Mouse (Mus musculus) lung, postnatal 0 days (tissue): ENCODE data around the gene Fam161a. TPM values are rescaled to one million over a fixed set of nuclear protein-coding genes. Genes with fewer than 3 reads are reported as not detected.

Experiments used
- ATAC-seq: fragments of 200-750 bp; cut with Nextera tagmentation; 2 replicates; pipeline ENCODE4 v1.8.0; 2017; ENCODE audit warnings: moderate library complexity
- DNase-seq: peaks from one replicate; pipeline ENCODE4 v3.0.0-alpha.2; 2016; ENCODE audit warnings: low spot score
- H3K27ac ChIP-seq: fragments of 300-500 bp; sonication (generic); 2 replicates; pipeline ENCODE4 v1.5.1; 2014; ENCODE audit warnings: antibody characterized with exemption, mild to moderate bottlenecking, low read length, mixed read lengths
- H3K27me3 ChIP-seq: fragments of 300-500 bp; sonication (generic); replicated peaks from 2 replicates; pipeline ENCODE4 v1.6.1; 2014; ENCODE audit warnings: low read length, mixed read lengths; ENCODE audit not compliant: insufficient read depth
- H3K36me3 ChIP-seq: fragments of 300-500 bp; sonication (generic); 2 replicates; pipeline ENCODE4 v1.6.1; 2014; ENCODE audit warnings: low read length, mixed read lengths; ENCODE audit not compliant: insufficient read depth
- H3K4me1 ChIP-seq: fragments of 300-500 bp; sonication (generic); 2 replicates; pipeline ENCODE4 v1.6.1; 2014; ENCODE audit warnings: antibody characterized with exemption, low read depth, low read length, mixed read lengths; ENCODE audit not compliant: insufficient read depth
- H3K4me2 ChIP-seq: fragments of 300-500 bp; sonication (generic); replicated peaks from 2 replicates; pipeline ENCODE4 v1.6.1; 2014; ENCODE audit warnings: low read depth, mild to moderate bottlenecking, low read length, moderate library complexity, mixed read lengths
- H3K4me3 ChIP-seq: fragments of 300-500 bp; sonication (generic); 2 replicates; pipeline ENCODE4 v1.5.1; 2014; ENCODE audit warnings: low read depth, low read length
- H3K9ac ChIP-seq: fragments of 300-500 bp; sonication (generic); replicated peaks from 2 replicates; pipeline ENCODE4 v1.6.1; 2014; ENCODE audit warnings: low read depth, mild to moderate bottlenecking
- H3K9me3 ChIP-seq: fragments of 300-500 bp; sonication (generic); 2 replicates; pipeline ENCODE4 v1.6.1; 2016; ENCODE audit warnings: low read length, mixed read lengths
- CTCF ChIP-seq: IDR thresholded peaks from 2 replicates; pipeline ENCODE4 v1.5.1; 2016; ENCODE audit warnings: antibody characterized with exemption, mild to moderate bottlenecking
- EP300 ChIP-seq: IDR thresholded peaks from 2 replicates; pipeline ENCODE4 v1.6.1; 2016; ENCODE audit warnings: antibody characterized with exemption, mild to moderate bottlenecking, control low read depth
- WGBS: fragments of 180-500 bp; shearing (Covaris S2); extraction: QIAGEN DNeasy Blood & Tissue Kit; methylation state at CpG from one replicate; pipeline ENCODE4 v1.1.7; 2014; 5-methylcytosine and 5-hydroxymethylcytosine counted together
- polyA plus RNA-seq: library from polyadenylated mRNA; unstranded; fragments of >200 nt; fragmentation: Nextera tagmentation; extraction: Ambion mirVana; gene quantifications from 2 replicates; pipeline ENCODE4 v1.2.1, GENCODE M21; 2015

The Fam161a gene
- polyA plus RNA-seq, 1 experiment from 2014 or later, result 21.2 TPM

- DNase-seq (no peak), ATAC-seq (no peak)
- Histone ChIP-seq H3K4me1 (peaks cover 4% of the 10 kb centered on the region), H3K36me3 (no peaks in the 10 kb centered on the region), H3K9ac (no peak overlapping the region), H3K4me3 (no peak overlapping the region), H3K4me2 (no peak overlapping the region), H3K27ac (no peak overlapping the region), H3K9me3 (no peaks in the 10 kb centered on the region), H3K27me3 (no peaks in the 10 kb centered on the region)
- WGBS, result 77% methylated on average over 1 of the region's 1 CpGs
- TF ChIP-seq EP300 (no peak), CTCF (no peak)
These were observed 28.1 kb upstream of the Fam161a start for GRCm38 (mm10) chr11:22979221-22979620.

- H3K9me3 ChIP-seq, result no peaks in the 10 kb centered on the region
- no peaks in the 10 kb centered on the region for H3K36me3 ChIP-seq
- H3K27me3 ChIP-seq, result no peaks in the 10 kb centered on the region
- H3K4me2 ChIP-seq, result peak overlapping the region; percentile 68
- TF ChIP-seq CTCF (no peak), EP300 (no peak)
- no peak for ATAC-seq
- DNase-seq, result no peak
- H3K9ac ChIP-seq, result peak overlapping the region; percentile 68
- peak overlapping the region; percentile 92; the same call in 1 of the 2 replicates for H3K27ac ChIP-seq
- peak overlapping the region; percentile 70; the same call in 1 of the 2 replicates for H3K4me3 ChIP-seq
- WGBS, result 45% methylated on average over 4 of the region's 4 CpGs
- H3K4me1 ChIP-seq, result peaks cover 4% of the 10 kb centered on the region
These were observed 26.3 kb upstream of the Fam161a start for GRCm38 (mm10) chr11:22981041-22981440.

- TF ChIP-seq EP300, result no peak
- no peak for TF ChIP-seq CTCF
- Histone ChIP-seq H3K4me1 (peaks cover 4% of the 10 kb centered on the region), H3K9ac (peak overlapping the region; percentile 68), H3K27me3 (no peaks in the 10 kb centered on the region), H3K4me2 (peak overlapping the region; percentile 68), H3K9me3 (no peaks in the 10 kb centered on the region), H3K27ac (peak overlapping the region; percentile 92), H3K36me3 (no peaks in the 10 kb centered on the region), H3K4me3 (peak overlapping the region; percentile 70)
- WGBS, result under 1% methylated on average over 12 of the region's 12 CpGs
- DNase-seq, result no peak
- ATAC-seq, result peak; percentile 30
These were observed 25.8 kb upstream of the Fam161a start for GRCm38 (mm10) chr11:22981543-22981950.

GRCm38 (mm10) chr11:22981984-22982757, 25.2 kb upstream of the Fam161a start, which contains the start of the genes Gm28048 and Commd1:
Gm28048 (minus strand) TSS chr11:22982090.
Commd1 (minus strand) TSS chr11:22982382.
- peak; percentile 96 for DNase-seq
- Histone ChIP-seq H3K4me1 (peaks cover 4% of the 10 kb centered on the region), H3K9ac (peak within 1 kb of the TSS; percentile 68), H3K4me3 (peak within 1 kb of the TSS; percentile 70), H3K9me3 (no peaks in the 10 kb centered on the region), H3K4me2 (peak within 1 kb of the TSS; percentile 68), H3K27me3 (no peaks in the 10 kb centered on the region), H3K36me3 (no peaks in the 10 kb centered on the region), H3K27ac (peak within 1 kb of the TSS; percentile 92)
- ATAC-seq, result peak; percentile 94
- whole genome bisulfite sequencing, result 2% methylated on average over 38 of the region's 42 CpGs
- TF ChIP-seq EP300 (no peak), CTCF (peak; percentile 79)

- no peak overlapping the region for H3K4me3 ChIP-seq
- 74% methylated on average over 6 of the region's 6 CpGs for WGBS
- H3K9ac ChIP-seq, result no peak overlapping the region
- no peaks in the 10 kb centered on the region for H3K9me3 ChIP-seq
- DNase-seq (no peak), ATAC-seq (no peak)
- no peak overlapping the region; the same call in 1 of the 2 replicates for H3K4me2 ChIP-seq
- TF ChIP-seq CTCF, result no peak
- H3K27me3 ChIP-seq, result no peaks in the 10 kb centered on the region
- no peaks in the 10 kb centered on the region for H3K36me3 ChIP-seq
- H3K4me1 ChIP-seq, result peaks cover 4% of the 10 kb centered on the region
- no peak overlapping the region for H3K27ac ChIP-seq
These were observed 24.5 kb upstream of the Fam161a start for GRCm38 (mm10) chr11:22982846-22983245.

GRCm38 (mm10) chr11:22985510-22985909, 21.8 kb upstream of the Fam161a start:
- ATAC-seq, result no peak
- Histone ChIP-seq H3K4me1 (peaks cover 4% of the 10 kb centered on the region), H3K27me3 (no peaks in the 10 kb centered on the region), H3K36me3 (no peaks in the 10 kb centered on the region), H3K9ac (no peak overlapping the region), H3K27ac (no peak overlapping the region), H3K4me2 (no peak overlapping the region), H3K4me3 (no peak overlapping the region), H3K9me3 (no peaks in the 10 kb centered on the region)
- WGBS, result 62% methylated on average over 3 of the region's 3 CpGs
- DNase-seq, result no peak
- TF ChIP-seq CTCF (no peak), EP300 (no peak)
